Mouse (Mus musculus) heart, embryonic 12.5 days (tissue): ENCODE measurements around the gene Eif4e1b. TPM values are rescaled to one million over a fixed set of nuclear protein-coding genes. Genes with fewer than 3 reads are reported as not detected.

Experiments
- ATAC-seq: fragments of 200-750 bp; cut with Nextera tagmentation; 2 replicates; pipeline ENCODE4 v1.8.0; 2017; ENCODE audit warnings: moderate TSS enrichment, moderate library complexity; ENCODE audit not compliant: insufficient number of reproducible peaks, low FRiP score
- H3K27ac ChIP-seq: fragments of 300-500 bp; sonication (generic); 2 replicates; pipeline ENCODE4 v1.5.1; 2016; ENCODE audit warnings: mild to moderate bottlenecking, moderate library complexity; ENCODE audit not compliant: poor library complexity, severe bottlenecking
- H3K27me3 ChIP-seq: fragments of 300-500 bp; sonication (generic); replicated peaks from 2 replicates; pipeline ENCODE4 v1.6.1; 2016; ENCODE audit warnings: mild to moderate bottlenecking, moderate library complexity
- H3K36me3 ChIP-seq: fragments of 300-500 bp; sonication (generic); 2 replicates; pipeline ENCODE4 v1.6.1; 2016; ENCODE audit warnings: mild to moderate bottlenecking, moderate library complexity
- H3K4me1 ChIP-seq: fragments of 300-500 bp; sonication (generic); replicated peaks from 2 replicates; pipeline ENCODE4 v1.6.1; 2016; ENCODE audit warnings: mild to moderate bottlenecking
- H3K4me2 ChIP-seq: fragments of 300-500 bp; sonication (generic); 2 replicates; pipeline ENCODE4 v1.6.1; 2016; ENCODE audit warnings: mild to moderate bottlenecking, moderate library complexity
- H3K4me3 ChIP-seq: fragments of 300-500 bp; sonication (generic); 2 replicates; pipeline ENCODE4 v1.5.1; 2016; ENCODE audit warnings: mild to moderate bottlenecking
- H3K9ac ChIP-seq: fragments of 300-500 bp; sonication (generic); 2 replicates; pipeline ENCODE4 v1.6.1; 2016; ENCODE audit warnings: mild to moderate bottlenecking, moderate library complexity
- H3K9me3 ChIP-seq: fragments of 300-500 bp; sonication (generic); replicated peaks from 2 replicates; pipeline ENCODE4 v1.6.1; 2016; ENCODE audit warnings: mild to moderate bottlenecking, moderate library complexity
- WGBS: fragments of 180-500 bp; shearing (Covaris S2); methylation state at CpG from one replicate; pipeline ENCODE4 v1.1.7; 2016; 5-methylcytosine and 5-hydroxymethylcytosine counted together
- polyA plus RNA-seq: library from polyadenylated mRNA; unstranded; fragments of >200 nt; fragmentation: Nextera tagmentation; extraction: Ambion mirVana; gene quantifications from 2 replicates; pipeline ENCODE4 v1.2.1, GENCODE M21; 2016

Gene Eif4e1b
- not detected in 2 replicates for polyA plus RNA-seq

GRCm38 (mm10) chr13:54783698-54784097, at the start of gene Eif4e1b:
Gene Eif4e1b (plus strand): TSS chr13:54783998.
- H3K9me3 ChIP-seq: no peaks in the 10 kb centered on the region
- H3K36me3 ChIP-seq: no peaks in the 10 kb centered on the region
- peaks cover 7% of the 10 kb centered on the region for H3K27me3 ChIP-seq
- H3K4me2 ChIP-seq: no peak within 1 kb of the TSS
- no peak for ATAC-seq
- no peak within 1 kb of the TSS for H3K27ac ChIP-seq
- 71% methylated on average over 4 of the region's 4 CpGs for WGBS
- no peak within 1 kb of the TSS for H3K4me3 ChIP-seq
- no peak within 1 kb of the TSS for H3K9ac ChIP-seq
- peaks cover 3% of the 10 kb centered on the region; the same call in 1 of the 2 replicates for H3K4me1 ChIP-seq

GRCm38 (mm10) chr13:54736931-54737330, 46.9 kb upstream of the Eif4e1b start:
- Histone ChIP-seq H3K27me3 (peaks cover 80% of the 10 kb centered on the region), H3K9ac (no peak overlapping the region), H3K4me1 (peaks cover 8% of the 10 kb centered on the region; the same call in 1 of the 2 replicates), H3K9me3 (no peaks in the 10 kb centered on the region), H3K4me3 (peak overlapping the region; percentile 48; the same call in 1 of the 2 replicates), H3K27ac (no peak overlapping the region), H3K4me2 (peak overlapping the region; percentile 79), H3K36me3 (no peaks in the 10 kb centered on the region)
- ATAC-seq: no peak
- 34% methylated on average over 3 of the region's 3 CpGs for WGBS

DNA sequence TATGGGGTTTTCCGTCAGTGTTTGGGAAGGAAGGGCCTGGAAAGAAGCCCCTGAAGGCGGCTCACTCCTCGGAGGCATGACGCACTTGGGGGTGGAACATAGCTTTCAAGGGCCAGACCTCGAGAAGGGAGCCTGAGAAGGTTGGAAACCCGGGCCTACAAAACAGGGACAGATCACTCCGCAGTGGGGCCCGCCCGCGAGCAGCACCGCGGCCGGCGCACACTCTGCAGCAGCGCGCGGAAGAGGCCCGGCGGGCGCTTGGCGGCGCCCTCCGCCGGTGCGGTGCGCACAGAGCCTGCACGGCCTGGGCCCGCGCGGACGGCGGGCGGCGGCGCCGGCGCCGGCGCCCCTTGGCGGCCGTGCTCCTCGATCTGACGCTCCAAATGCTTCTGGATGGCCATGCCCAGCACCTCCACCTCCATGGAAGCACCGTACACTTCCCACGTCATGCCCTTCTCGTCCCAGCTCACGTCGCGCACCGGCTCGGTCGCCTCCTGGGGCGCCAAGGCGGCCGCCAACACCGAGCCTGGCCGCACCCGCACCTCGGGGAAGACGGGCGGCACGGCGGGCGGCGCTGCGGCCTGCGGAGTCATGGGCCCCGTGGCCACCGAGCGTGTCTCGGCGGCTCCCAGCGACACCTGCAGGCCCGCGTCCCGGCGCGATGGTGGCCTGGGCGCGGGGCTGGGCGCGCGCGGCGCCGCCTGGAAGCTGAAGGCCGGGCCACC, 46.1 kb upstream of the Eif4e1b start:
- H3K36me3 ChIP-seq: no peaks in the 10 kb centered on the region
- no peaks in the 10 kb centered on the region for H3K9me3 ChIP-seq
- H3K4me1 ChIP-seq: peaks cover 8% of the 10 kb centered on the region; the same call in 1 of the 2 replicates
- 1% methylated on average over 84 of the region's 87 CpGs for WGBS
- H3K4me2 ChIP-seq: peak overlapping the region; percentile 79
- no peak for ATAC-seq
- 0 out of 2 replicates have a peak overlapping the region, but pooled peaks have one; percentile 3 for H3K9ac ChIP-seq
- peaks cover 82% of the 10 kb centered on the region for H3K27me3 ChIP-seq
- H3K27ac ChIP-seq: no peak overlapping the region
- peak overlapping the region; percentile 48 for H3K4me3 ChIP-seq

GRCm38 (mm10) chr13:54738213-54738601, 45.6 kb upstream of the Eif4e1b start:
- ATAC-seq: no peak
- 0 out of 2 replicates have a peak overlapping the region, but pooled peaks have one; percentile 3 for H3K9ac ChIP-seq
- peaks cover 8% of the 10 kb centered on the region; the same call in 1 of the 2 replicates for H3K4me1 ChIP-seq
- H3K4me2 ChIP-seq: peak overlapping the region; percentile 79
- H3K9me3 ChIP-seq: no peaks in the 10 kb centered on the region
- H3K36me3 ChIP-seq: no peaks in the 10 kb centered on the region
- 3% methylated on average over 34 of the region's 34 CpGs for WGBS
- H3K4me3 ChIP-seq: peak overlapping the region; percentile 48
- no peak overlapping the region for H3K27ac ChIP-seq
- peaks cover 84% of the 10 kb centered on the region for H3K27me3 ChIP-seq

DNA sequence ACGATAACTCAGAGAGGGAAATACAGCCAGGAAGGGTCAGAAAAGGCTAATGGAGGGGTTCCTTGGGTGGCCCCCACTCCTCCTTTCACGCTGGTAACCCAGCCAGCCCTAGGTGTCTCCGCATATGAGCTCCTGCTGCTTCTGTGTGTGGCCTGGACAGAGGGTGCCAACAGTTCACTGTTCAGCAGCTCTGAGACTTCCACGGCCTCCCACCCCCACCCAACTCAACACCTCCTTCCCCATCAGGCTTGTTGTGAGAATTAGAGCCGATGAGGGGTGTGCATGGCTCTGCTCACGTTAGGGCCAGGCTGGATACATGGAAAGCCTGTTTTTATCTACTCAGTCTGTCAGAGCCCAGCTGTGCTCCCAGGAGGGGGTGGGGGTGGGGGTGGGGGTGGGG, 37.7 kb upstream of the Eif4e1b start:
- ATAC-seq: no peak
- H3K4me2 ChIP-seq: no peak overlapping the region
- no peaks in the 10 kb centered on the region for H3K36me3 ChIP-seq
- H3K9ac ChIP-seq: no peak overlapping the region
- H3K9me3 ChIP-seq: no peaks in the 10 kb centered on the region
- H3K4me1 ChIP-seq: peaks cover 15% of the 10 kb centered on the region; the same call in 1 of the 2 replicates
- H3K27ac ChIP-seq: no peak overlapping the region
- peaks cover 81% of the 10 kb centered on the region for H3K27me3 ChIP-seq
- WGBS: 22% methylated on average over 6 of the region's 6 CpGs
- no peak overlapping the region for H3K4me3 ChIP-seq

GRCm38 (mm10) chr13:54746896-54747295, 36.9 kb upstream of the Eif4e1b start:
- no peaks in the 10 kb centered on the region for H3K9me3 ChIP-seq
- H3K4me1 ChIP-seq: peaks cover 15% of the 10 kb centered on the region; the same call in 1 of the 2 replicates
- 31% methylated on average over 10 of the region's 10 CpGs for WGBS
- no peak for ATAC-seq
- H3K27me3 ChIP-seq: peaks cover 83% of the 10 kb centered on the region
- H3K9ac ChIP-seq: no peak overlapping the region
- H3K4me2 ChIP-seq: no peak overlapping the region
- H3K27ac ChIP-seq: no peak overlapping the region
- H3K4me3 ChIP-seq: no peak overlapping the region
- H3K36me3 ChIP-seq: no peaks in the 10 kb centered on the region

DNA sequence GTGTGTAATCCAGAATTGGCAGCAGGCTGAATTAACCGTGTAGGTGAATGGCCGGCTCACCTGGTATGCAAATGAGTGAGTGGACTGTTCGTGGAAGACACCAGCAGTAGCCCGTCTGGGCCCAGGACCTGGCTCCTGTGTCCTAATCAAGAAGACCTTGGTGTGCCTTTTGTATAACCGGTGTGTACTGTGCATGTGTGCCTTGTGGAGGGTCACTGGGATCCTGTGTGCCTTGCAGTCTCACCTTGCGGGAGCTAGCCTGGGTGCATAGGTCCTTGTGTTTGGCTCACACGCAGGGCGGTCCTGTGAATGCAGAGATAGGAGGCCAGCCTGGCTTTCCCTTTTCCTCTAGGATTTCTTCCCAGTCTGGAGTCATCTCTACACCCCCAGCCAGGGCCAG, 35.6 kb upstream of the Eif4e1b start:
- ATAC-seq: no peak
- no peaks in the 10 kb centered on the region for H3K9me3 ChIP-seq
- H3K27me3 ChIP-seq: peaks cover 90% of the 10 kb centered on the region
- no peak overlapping the region for H3K4me3 ChIP-seq
- 74% methylated on average over 8 of the region's 8 CpGs for WGBS
- H3K9ac ChIP-seq: no peak overlapping the region
- no peak overlapping the region for H3K4me2 ChIP-seq
- H3K4me1 ChIP-seq: peaks cover 15% of the 10 kb centered on the region; the same call in 1 of the 2 replicates
- H3K27ac ChIP-seq: no peak overlapping the region
- no peaks in the 10 kb centered on the region for H3K36me3 ChIP-seq

- peak overlapping the region; percentile 89 for H3K4me2 ChIP-seq
- no peak for ATAC-seq
- H3K9ac ChIP-seq: no peak overlapping the region
- no peak overlapping the region for H3K27ac ChIP-seq
- H3K4me3 ChIP-seq: no peak overlapping the region
- WGBS: 53% methylated on average over 10 of the region's 10 CpGs
- H3K27me3 ChIP-seq: peaks cover 95% of the 10 kb centered on the region
- no peaks in the 10 kb centered on the region for H3K9me3 ChIP-seq
- peaks cover 15% of the 10 kb centered on the region; the same call in 1 of the 2 replicates for H3K4me1 ChIP-seq
- no peaks in the 10 kb centered on the region for H3K36me3 ChIP-seq
These were observed 35.1 kb upstream of the Eif4e1b start for GRCm38 (mm10) chr13:54748721-54749060.

- H3K4me1 ChIP-seq: peaks cover 15% of the 10 kb centered on the region; the same call in 1 of the 2 replicates
- no peak overlapping the region for H3K27ac ChIP-seq
- peak overlapping the region; percentile 62 for H3K4me3 ChIP-seq
- H3K9ac ChIP-seq: 0 out of 2 replicates have a peak overlapping the region, but pooled peaks have one; percentile 55
- peaks cover 98% of the 10 kb centered on the region for H3K27me3 ChIP-seq
- H3K9me3 ChIP-seq: no peaks in the 10 kb centered on the region
- ATAC-seq: peak; percentile 68
- WGBS: 3% methylated on average over 69 of the region's 100 CpGs
- H3K4me2 ChIP-seq: peak overlapping the region; percentile 89
- H3K36me3 ChIP-seq: no peaks in the 10 kb centered on the region
These were observed 34.5 kb upstream of the Eif4e1b start for GRCm38 (mm10) chr13:54749061-54749863.

DNA sequence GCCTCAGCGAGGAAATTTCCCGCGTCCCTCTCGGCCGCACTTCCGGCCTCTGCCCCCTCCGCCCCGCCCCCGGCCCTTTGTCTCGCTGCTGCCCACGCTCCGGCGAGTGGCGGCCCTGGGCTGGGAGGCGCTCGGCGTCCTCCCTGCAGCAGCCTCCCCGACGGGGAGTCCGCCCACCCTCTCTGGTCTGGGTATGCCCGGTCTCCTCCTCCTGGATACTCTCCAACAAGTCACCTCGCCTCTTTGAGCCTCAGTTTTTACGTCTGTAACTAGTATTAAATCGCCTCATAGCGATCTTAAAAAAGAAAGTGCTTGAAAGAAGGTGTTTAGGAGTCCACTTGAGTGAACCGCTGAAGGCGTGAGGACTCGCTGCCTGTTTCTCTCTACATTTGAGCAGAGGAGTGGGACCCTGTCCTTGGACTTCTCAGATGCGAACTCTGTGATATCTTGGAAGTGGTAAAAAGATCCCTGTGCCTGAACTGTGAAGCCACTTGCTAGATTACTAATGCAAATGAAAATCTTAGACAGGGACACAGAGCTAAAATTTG, 33.9 kb upstream of the Eif4e1b start, which contains the start of gene Gprin1:
Gene Gprin1 (minus strand): TSS at position 11 of the 548 bp plus-strand sequence.
- no peak for ATAC-seq

More for the DNA sequence above, 33.9 kb upstream of the Eif4e1b start, which contains the start of gene Gprin1:
- peak within 1 kb of the TSS; percentile 62 for H3K4me3 ChIP-seq
- peaks cover 15% of the 10 kb centered on the region; the same call in 1 of the 2 replicates for H3K4me1 ChIP-seq
- peak within 1 kb of the TSS; percentile 89 for H3K4me2 ChIP-seq
- H3K27me3 ChIP-seq: peaks cover 96% of the 10 kb centered on the region
- H3K9ac ChIP-seq: 0 out of 2 replicates have a peak within 1 kb of the TSS, but pooled peaks have one; percentile 55
- 1% methylated on average over 29 of the region's 29 CpGs for WGBS
- no peak within 1 kb of the TSS for H3K27ac ChIP-seq
- H3K36me3 ChIP-seq: no peaks in the 10 kb centered on the region
- no peaks in the 10 kb centered on the region for H3K9me3 ChIP-seq
